Mouse (Mus musculus): ENCODE measurements around the gene Kcnmb1.
A peak's percentile ranks its signal among the peaks of the same experiment; 100 is the strongest.

Gene Kcnmb1

DNA sequence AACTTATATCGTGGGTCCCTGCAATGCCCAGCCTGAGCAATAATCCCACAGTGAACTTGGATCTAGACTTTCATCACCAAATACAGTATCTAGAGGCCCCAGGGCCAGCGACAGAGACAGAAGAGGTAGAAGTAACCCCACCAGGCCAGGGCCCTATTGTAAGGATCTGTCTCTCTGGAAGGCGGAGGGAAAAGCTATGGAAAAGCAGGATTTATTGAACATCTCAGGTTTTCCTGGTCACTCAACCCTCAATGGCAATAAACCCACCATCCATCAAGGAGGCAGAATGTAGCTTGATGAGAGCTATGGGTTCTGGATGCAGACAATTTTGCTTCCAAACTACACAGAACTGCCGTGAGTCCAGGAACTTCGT lies 39.8 kb downstream of the Kcnmb1 start:
- DNase-seq, result no peak

DNA sequence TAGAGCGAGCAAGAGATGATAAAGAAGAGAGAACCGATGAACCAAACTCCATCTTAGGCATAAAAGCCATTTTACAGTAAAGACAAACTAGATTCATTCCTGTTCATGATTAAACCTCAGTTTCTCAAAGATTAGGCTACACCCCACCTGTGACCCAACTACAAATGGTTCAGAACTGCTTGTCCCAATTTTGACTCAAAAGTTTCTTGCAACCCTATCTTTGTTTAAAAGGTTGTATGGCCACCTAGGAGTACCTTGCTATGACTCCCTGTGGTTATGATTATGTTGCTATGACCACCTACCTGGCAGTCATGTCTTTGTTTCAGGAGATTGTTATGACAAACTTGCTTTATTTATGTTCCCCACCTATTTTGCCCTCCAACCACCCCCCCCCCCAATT lies 44.8 kb downstream of the Kcnmb1 start:
- no peak for DNase-seq

DNA sequence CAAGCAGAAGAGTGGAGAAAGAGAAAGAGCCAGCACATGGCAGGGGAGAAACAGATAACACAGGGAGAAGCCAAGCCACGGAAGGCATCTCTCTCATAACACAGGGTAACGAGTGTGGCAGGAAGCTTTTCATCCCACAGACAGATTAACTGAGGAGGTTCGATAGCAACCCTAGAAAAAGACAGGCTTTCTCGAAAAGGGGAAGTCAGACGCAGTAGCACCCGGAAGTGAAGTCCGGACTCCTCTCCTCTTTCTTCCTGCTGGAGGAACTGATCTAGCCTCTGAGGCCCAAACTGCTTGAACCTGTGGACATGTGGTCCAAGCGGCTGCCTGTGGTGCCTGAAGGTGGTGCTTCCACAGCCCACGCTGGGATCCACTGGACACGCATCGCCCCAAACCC lies 45.4 kb downstream of the Kcnmb1 start:
- no peak for DNase-seq

DNA sequence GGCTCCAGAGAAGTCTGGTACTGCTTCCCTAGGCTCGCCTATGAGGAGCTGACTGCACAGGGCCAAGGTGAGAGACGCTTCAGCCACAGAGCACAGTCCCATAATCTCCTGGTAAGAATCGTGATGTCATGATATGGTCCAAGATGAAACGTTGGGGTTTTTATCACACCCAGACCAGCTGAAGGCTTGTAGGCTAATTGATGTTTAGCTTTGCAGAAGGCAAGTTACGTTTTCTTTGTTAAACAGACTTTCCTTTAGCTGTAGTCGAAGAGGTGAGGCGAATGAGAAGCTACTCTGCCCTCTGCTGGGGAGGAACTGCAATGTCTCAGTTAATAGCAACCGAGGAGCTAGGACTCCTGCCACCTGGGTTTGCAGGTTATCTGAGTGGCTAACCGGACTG lies 45.9 kb downstream of the Kcnmb1 start:
- DNase-seq, result peak; percentile 70

DNA sequence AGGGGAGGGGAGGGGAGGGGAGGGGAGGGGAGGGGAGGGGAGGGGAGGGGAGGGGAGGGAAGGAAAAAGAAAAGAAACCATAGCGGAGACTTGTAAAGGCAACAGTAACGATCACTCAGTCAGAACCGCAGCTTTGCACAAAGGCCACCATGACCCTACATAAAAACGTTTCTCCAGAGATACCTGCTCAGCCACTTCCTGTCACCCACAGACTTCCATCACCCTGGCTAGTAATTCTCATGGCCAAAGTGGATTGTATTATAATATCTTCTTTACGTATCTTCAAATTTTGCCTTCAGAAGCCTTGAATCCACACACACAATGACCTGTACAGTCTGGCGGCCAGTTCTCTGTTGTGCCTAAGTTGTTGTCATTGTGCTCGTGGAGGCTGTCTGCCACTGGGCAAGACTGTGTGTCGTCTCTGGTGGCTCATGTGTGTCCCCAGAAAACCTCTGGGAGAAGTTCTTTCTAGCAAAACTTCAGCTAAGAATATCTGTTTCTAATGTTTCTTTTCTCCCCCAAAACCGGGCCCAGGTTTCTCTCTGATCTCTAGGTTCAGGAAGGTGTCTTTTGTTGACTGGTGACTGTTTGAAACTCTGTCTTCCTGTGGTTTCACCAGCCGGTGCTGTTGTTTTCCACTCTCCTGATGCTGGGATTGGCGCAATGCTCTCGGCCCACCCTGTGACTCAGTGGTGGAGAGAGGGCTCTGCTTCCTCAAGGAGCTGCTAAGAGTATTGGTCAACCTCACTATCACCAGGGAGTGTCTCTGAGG lies 46.7 kb downstream of the Kcnmb1 start:
- DNase-seq, result peak; percentile 10

DNA sequence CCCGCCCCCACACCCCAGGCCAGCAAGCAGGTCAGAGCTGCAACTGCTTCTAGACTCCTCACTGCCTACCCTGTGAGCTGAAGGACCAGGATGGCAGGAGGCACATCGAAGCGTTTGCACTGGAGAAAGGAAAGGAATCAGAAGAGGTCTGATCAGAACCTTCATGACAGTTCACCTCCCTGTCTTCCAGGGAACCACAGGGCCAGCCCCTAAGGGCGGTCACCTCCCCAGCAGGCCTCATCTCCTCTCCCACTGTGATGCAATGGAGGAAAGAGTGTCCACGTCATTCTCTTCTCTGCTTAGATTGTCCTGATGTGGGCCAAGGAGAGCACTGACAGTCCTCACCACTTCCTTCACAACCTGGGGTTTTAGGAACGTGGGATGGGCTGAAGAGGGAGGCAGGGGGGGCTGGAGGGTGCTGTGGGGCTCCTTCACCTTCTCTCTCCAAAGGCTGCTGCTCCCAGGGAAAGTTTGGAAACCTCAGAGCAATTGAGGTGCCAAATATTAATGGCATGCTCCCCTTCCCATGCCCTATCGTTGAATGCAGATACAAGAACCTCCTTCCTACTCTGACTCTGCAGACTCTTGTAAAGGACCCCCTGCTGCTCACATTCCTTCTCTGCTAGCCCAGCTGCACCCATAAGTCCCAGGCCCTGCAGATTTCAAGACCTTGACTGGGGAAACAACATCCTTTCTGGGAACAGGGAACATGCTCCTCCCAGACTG lies 47.5 kb downstream of the Kcnmb1 start:
- peak; percentile 16 for DNase-seq

DNA sequence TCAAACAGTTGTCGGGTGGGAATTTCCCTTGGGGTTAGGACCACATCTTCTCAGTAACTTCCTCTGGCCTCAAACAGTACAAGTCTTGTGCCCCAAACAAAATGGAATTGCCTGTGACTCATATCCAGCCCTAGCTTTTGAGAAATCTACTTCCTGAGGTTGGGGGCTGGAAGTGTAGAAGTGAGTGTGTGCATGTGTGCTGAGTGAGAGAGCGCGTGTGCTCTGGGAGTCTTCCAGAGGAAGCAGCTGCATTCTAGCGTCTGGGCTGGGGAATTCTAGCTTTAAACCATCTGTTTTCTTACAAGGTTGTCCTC lies 48.0 kb downstream of the Kcnmb1 start:
- peak; percentile 41 for DNase-seq

DNA sequence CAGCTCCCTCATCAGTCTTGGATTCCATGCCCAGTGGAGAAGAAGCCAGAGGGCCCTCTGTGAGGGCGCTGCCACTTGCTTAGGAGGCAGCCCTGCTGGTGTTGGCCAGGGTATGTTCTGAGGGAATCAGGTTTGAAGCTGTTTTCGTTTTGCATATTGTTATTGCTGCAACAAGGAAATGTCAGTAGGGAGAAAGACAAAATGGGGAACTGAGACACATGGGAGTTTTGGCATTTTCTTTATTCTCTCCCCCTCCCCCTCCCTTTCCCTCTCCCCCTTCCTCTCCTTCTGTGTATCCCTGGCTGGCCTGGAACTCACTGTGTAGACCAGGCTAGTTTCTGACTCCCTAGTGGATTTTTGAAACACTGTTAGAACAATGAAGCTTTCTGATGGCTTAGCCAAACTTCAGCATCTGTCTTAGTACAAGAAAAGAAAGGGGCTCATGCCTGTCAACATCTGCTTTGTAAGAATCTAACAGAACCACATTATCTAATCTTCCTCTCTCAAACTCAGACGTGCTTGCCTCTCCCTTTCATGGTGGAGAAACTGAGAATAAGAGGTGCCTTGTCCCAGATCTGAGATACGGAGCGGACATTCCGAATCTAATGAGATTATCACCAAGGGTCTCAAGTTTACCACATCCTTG lies 49.3 kb downstream of the Kcnmb1 start:
- DNase-seq, result no peak
